Mouse (Mus musculus): ENCODE measurements around the gene Spsb3. TPM values are rescaled to one million over a fixed set of nuclear protein-coding genes. Genes with fewer than 3 reads are reported as not detected.
A peak's percentile ranks its signal among the peaks of the same experiment; 100 is the strongest.

Spsb3 gene
- polyA plus RNA-seq, 1 experiment from 2014 or later: 45.2 TPM

GRCm38 (mm10) chr17:24932431-24932830 is 46.0 kb downstream of the Spsb3 start:
- ATAC-seq (ENCODE audit: insufficient read depth): no peak
- Histone ChIP-seq H3K4me2 (no peak overlapping the region), H3K4me1 (replicated peaks) (peaks cover 43% of the 10 kb centered on the region)

DNA sequence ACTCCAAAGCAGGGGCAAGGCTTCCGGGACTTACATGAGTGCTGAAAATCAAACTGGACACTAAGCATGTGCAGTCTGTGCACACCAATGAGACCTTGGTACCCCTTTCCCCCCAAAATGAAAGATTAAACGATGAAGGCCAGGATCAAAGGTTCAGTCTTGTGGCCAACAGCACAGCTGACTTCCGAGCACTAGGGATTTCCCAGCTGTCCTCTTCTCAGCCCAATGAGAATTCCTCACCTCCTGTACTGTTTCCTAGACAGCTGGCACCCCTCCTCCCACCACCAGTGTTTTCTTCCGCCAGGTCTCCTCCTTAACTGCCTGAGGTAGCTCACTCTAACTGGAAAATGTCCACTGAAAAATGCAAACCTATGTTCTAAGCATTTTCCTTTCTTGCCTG is 46.7 kb downstream of the Spsb3 start:
- Histone ChIP-seq H3K9me3 (replicated peaks) (no peaks in the 10 kb centered on the region), H3K9ac (no peak overlapping the region), H3K4me2 (no peak overlapping the region; the same call in 1 of the 2 replicates), H3K36me3 (replicated peaks) (peaks cover 27% of the 10 kb centered on the region), H3K4me3 (replicated peaks) (no peak overlapping the region), H3K4me1 (replicated peaks) (peaks cover 46% of the 10 kb centered on the region), H3K27me3 (no peaks in the 10 kb centered on the region), H3K27ac (replicated peaks) (no peak overlapping the region)
- 86% methylated on average over 4 of the region's 4 CpGs for WGBS (ENCODE audit: insufficient replicate concordance)
- ATAC-seq (ENCODE audit: insufficient read depth): no peak

More at GRCm38 (mm10) chr17:24932431-24932830, 46.0 kb downstream of the Spsb3 start:
- H3K9me3 ChIP-seq (replicated peaks): no peaks in the 10 kb centered on the region
- H3K36me3 ChIP-seq (replicated peaks): peaks cover 33% of the 10 kb centered on the region
- WGBS (ENCODE audit: insufficient replicate concordance): 83% methylated on average over 4 of the region's 4 CpGs
- H3K27me3 ChIP-seq: no peaks in the 10 kb centered on the region
- no peak overlapping the region for H3K4me3 ChIP-seq (replicated peaks)
- no peak overlapping the region for H3K9ac ChIP-seq
- H3K27ac ChIP-seq (replicated peaks): no peak overlapping the region

- ATAC-seq (ENCODE audit: insufficient read depth): no peak
- peak overlapping the region; percentile 92 for H3K9ac ChIP-seq
These were observed 48.5 kb downstream of the Spsb3 start for GRCm38 (mm10) chr17:24934926-24935325.

DNA sequence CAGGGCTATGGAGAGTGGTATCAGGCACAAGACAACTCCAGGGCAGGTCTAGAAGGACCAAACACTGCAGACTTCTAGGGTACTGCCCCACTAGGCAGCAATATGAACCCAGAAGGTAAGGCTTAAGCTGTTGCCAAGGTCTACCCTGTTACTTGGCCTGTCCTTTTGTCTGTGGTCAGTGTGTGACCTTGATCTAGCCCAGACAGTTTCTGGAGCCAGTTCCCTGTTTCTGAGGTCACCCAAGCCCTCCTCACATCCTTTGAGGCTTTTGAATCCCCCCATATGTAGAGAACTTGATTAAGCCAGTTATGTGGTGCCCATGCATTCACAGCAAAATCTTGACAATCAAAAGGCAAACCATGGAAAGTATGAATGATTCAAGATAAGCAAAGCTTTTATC is 49.2 kb downstream of the Spsb3 start:
- peaks cover 41% of the 10 kb centered on the region for H3K4me1 ChIP-seq (replicated peaks)
- ATAC-seq (ENCODE audit: insufficient read depth): no peak
- peak overlapping the region; percentile 92 for H3K27ac ChIP-seq (replicated peaks)
- H3K9ac ChIP-seq: peak overlapping the region; percentile 92
- no peaks in the 10 kb centered on the region for H3K9me3 ChIP-seq (replicated peaks)
- peak overlapping the region; percentile 87 for H3K4me2 ChIP-seq
- H3K27me3 ChIP-seq: no peaks in the 10 kb centered on the region
- H3K4me3 ChIP-seq (replicated peaks): peak overlapping the region; percentile 96
- H3K36me3 ChIP-seq (replicated peaks): peaks cover 18% of the 10 kb centered on the region; the same call in 1 of the 2 replicates

More at GRCm38 (mm10) chr17:24934926-24935325, 48.5 kb downstream of the Spsb3 start:
- WGBS (ENCODE audit: insufficient replicate concordance): 67% methylated on average over 4 of the region's 4 CpGs
- H3K9me3 ChIP-seq (replicated peaks): no peaks in the 10 kb centered on the region
- no peaks in the 10 kb centered on the region for H3K27me3 ChIP-seq
- H3K27ac ChIP-seq (replicated peaks): peak overlapping the region; percentile 92; the same call in 1 of the 2 replicates
- H3K4me1 ChIP-seq (replicated peaks): peaks cover 41% of the 10 kb centered on the region
- peak overlapping the region; percentile 96 for H3K4me3 ChIP-seq (replicated peaks)
- H3K4me2 ChIP-seq: peak overlapping the region; percentile 87
- H3K36me3 ChIP-seq (replicated peaks): peaks cover 18% of the 10 kb centered on the region

GRCm38 (mm10) chr17:24936259-24937237 is 50.1 kb downstream of the Spsb3 start, which contains the start of gene Mapk8ip3:
Mapk8ip3 (minus strand) TSS chr17:24936977.
- peak within 1 kb of the TSS; percentile 92 for H3K27ac ChIP-seq (replicated peaks)
- H3K9me3 ChIP-seq (replicated peaks): no peaks in the 10 kb centered on the region
- H3K9ac ChIP-seq: peak within 1 kb of the TSS; percentile 92
- H3K4me2 ChIP-seq: peak within 1 kb of the TSS; percentile 87
- H3K36me3 ChIP-seq (replicated peaks): peaks cover 13% of the 10 kb centered on the region; the same call in 1 of the 2 replicates
- H3K4me3 ChIP-seq (replicated peaks): peak within 1 kb of the TSS; percentile 96
- under 1% methylated on average over 78 of the region's 78 CpGs for WGBS (ENCODE audit: insufficient replicate concordance)
- H3K27me3 ChIP-seq: no peaks in the 10 kb centered on the region
- peaks cover 41% of the 10 kb centered on the region for H3K4me1 ChIP-seq (replicated peaks)
- ATAC-seq (ENCODE audit: insufficient read depth): peak; percentile 98

DNA sequence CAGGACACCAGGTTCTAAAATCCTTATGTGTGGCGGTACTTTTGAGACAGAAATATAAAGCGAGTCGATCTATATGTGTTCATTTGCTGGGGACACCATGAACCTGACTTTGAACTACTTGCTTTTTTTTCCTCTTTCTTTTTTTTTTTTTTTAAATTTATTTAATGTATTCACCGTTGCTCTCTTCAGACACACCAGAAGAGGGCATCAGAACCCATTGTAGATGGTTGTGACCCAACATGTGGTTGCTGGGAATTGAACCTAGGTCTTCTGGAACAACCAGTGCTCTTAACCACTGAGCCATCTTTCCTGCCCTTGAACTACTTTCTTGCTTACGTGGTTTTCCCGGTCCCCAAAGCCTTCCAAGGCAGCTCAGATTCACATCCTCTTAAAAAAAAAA is 50.8 kb downstream of the Spsb3 start:
- no peak for ATAC-seq (ENCODE audit: insufficient read depth)
- no peaks in the 10 kb centered on the region for H3K27me3 ChIP-seq
- WGBS (ENCODE audit: insufficient replicate concordance): 45% methylated on average over 6 of the region's 6 CpGs
- H3K4me2 ChIP-seq: peak overlapping the region; percentile 87
- H3K9me3 ChIP-seq (replicated peaks): no peaks in the 10 kb centered on the region
- H3K4me3 ChIP-seq (replicated peaks): peak overlapping the region; percentile 96
- H3K36me3 ChIP-seq (replicated peaks): peaks cover 9% of the 10 kb centered on the region; the same call in 1 of the 2 replicates
- H3K9ac ChIP-seq: peak overlapping the region; percentile 92
- peak overlapping the region; percentile 92 for H3K27ac ChIP-seq (replicated peaks)
- H3K4me1 ChIP-seq (replicated peaks): peaks cover 41% of the 10 kb centered on the region

Other genes with a start within 250 kb of the Spsb3 start
- 10.8 and 13.8 TPM in 2 replicates for gene Slc9a3r2, start 236.3 kb upstream of the Spsb3 start, polyA plus RNA-seq (2015; fragmentation: Nextera tagmentation; extraction: Ambion mirVana)
- gene Npw, start 228.2 kb upstream of the Spsb3 start, polyA plus RNA-seq (2015; fragmentation: Nextera tagmentation; extraction: Ambion mirVana): 0.30 TPM in 1 of 2 replicates, not detected in the other
- 9.9 and 12.5 TPM in 2 replicates for gene Zfp598, start 217.0 kb upstream of the Spsb3 start, polyA plus RNA-seq (2015; fragmentation: Nextera tagmentation; extraction: Ambion mirVana)
- 0.07 and 0.16 TPM in 2 replicates for gene Syngr3, start 196.7 kb upstream of the Spsb3 start, polyA plus RNA-seq (2015; fragmentation: Nextera tagmentation; extraction: Ambion mirVana)
- 22.8 and 25.2 TPM in 2 replicates for gene Gfer, start 190.5 kb upstream of the Spsb3 start, polyA plus RNA-seq (2015; fragmentation: Nextera tagmentation; extraction: Ambion mirVana)
- gene Noxo1, start 190.4 kb upstream of the Spsb3 start, polyA plus RNA-seq (2015; fragmentation: Nextera tagmentation; extraction: Ambion mirVana): 0.14 and 0.16 TPM in 2 replicates
- gene Tbl3, start 179.0 kb upstream of the Spsb3 start, polyA plus RNA-seq (2015; fragmentation: Nextera tagmentation; extraction: Ambion mirVana): 35.0 and 40.6 TPM in 2 replicates
- gene Rnf151, start 168.6 kb upstream of the Spsb3 start, polyA plus RNA-seq (2015; fragmentation: Nextera tagmentation; extraction: Ambion mirVana): not detected in 2 replicates
- gene Rps2, start 168.5 kb upstream of the Spsb3 start, polyA plus RNA-seq (2015; fragmentation: Nextera tagmentation; extraction: Ambion mirVana): 1,043 and 1,068 TPM in 2 replicates
- 160 and 162 TPM in 2 replicates for gene Ndufb10, start 162.2 kb upstream of the Spsb3 start, polyA plus RNA-seq (2015; fragmentation: Nextera tagmentation; extraction: Ambion mirVana)
- 0.09 and 0.15 TPM in 2 replicates for gene Rpl3l, start 158.8 kb upstream of the Spsb3 start, polyA plus RNA-seq (2015; fragmentation: Nextera tagmentation; extraction: Ambion mirVana)
- gene Msrb1, start 150.0 kb upstream of the Spsb3 start, polyA plus RNA-seq (2015; fragmentation: Nextera tagmentation; extraction: Ambion mirVana): 31.1 and 32.9 TPM in 2 replicates
- gene Hs3st6, start 133.7 kb upstream of the Spsb3 start, polyA plus RNA-seq (2015; fragmentation: Nextera tagmentation; extraction: Ambion mirVana): 0.07 TPM in 1 of 2 replicates, not detected in the other
- gene Meiob, start 82.4 kb upstream of the Spsb3 start, polyA plus RNA-seq (2015; fragmentation: Nextera tagmentation; extraction: Ambion mirVana): 0.35 and 0.54 TPM in 2 replicates
- 117 and 135 TPM in 2 replicates for gene Hagh, start 46.5 kb upstream of the Spsb3 start, polyA plus RNA-seq (2015; fragmentation: Nextera tagmentation; extraction: Ambion mirVana)
- gene Fahd1, start 36.3 kb upstream of the Spsb3 start, polyA plus RNA-seq (2015; fragmentation: Nextera tagmentation; extraction: Ambion mirVana): 41.1 and 44.2 TPM in 2 replicates
- gene Igfals, start 20.6 kb upstream of the Spsb3 start, polyA plus RNA-seq (2015; fragmentation: Nextera tagmentation; extraction: Ambion mirVana): 9.6 and 11.5 TPM in 2 replicates
- 68.1 and 73.5 TPM in 2 replicates for gene Nubp2, start 294 bp upstream of the Spsb3 start, polyA plus RNA-seq (2015; fragmentation: Nextera tagmentation; extraction: Ambion mirVana)
- 11.5 and 13.0 TPM in 2 replicates for gene Eme2, start 8.4 kb downstream of the Spsb3 start, polyA plus RNA-seq (2015; fragmentation: Nextera tagmentation; extraction: Ambion mirVana)
- 52.3 and 52.8 TPM in 2 replicates for gene Mrps34, start 8.5 kb downstream of the Spsb3 start, polyA plus RNA-seq (2015; fragmentation: Nextera tagmentation; extraction: Ambion mirVana)
- gene Nme3, start 9.9 kb downstream of the Spsb3 start, polyA plus RNA-seq (2015; fragmentation: Nextera tagmentation; extraction: Ambion mirVana): 53.4 and 60.1 TPM in 2 replicates
- 8.3 and 10.0 TPM in 2 replicates for gene Mapk8ip3, start 50.3 kb downstream of the Spsb3 start, polyA plus RNA-seq (2015; fragmentation: Nextera tagmentation; extraction: Ambion mirVana)
- 60.0 and 62.4 TPM in 2 replicates for gene Jpt2, start 74.0 kb downstream of the Spsb3 start, polyA plus RNA-seq (2015; fragmentation: Nextera tagmentation; extraction: Ambion mirVana)
- gene Cramp1l, start 129.1 kb downstream of the Spsb3 start, polyA plus RNA-seq (2015; fragmentation: Nextera tagmentation; extraction: Ambion mirVana): 2.9 and 4.3 TPM in 2 replicates
- gene Ift140, start 129.4 kb downstream of the Spsb3 start, polyA plus RNA-seq (2015; fragmentation: Nextera tagmentation; extraction: Ambion mirVana): 139 and 156 TPM in 2 replicates
- 5.6 and 6.5 TPM in 2 replicates for gene Tmem204, start 196.9 kb downstream of the Spsb3 start, polyA plus RNA-seq (2015; fragmentation: Nextera tagmentation; extraction: Ambion mirVana)
- gene Telo2, start 229.3 kb downstream of the Spsb3 start, polyA plus RNA-seq (2015; fragmentation: Nextera tagmentation; extraction: Ambion mirVana): 14.3 and 17.4 TPM in 2 replicates
- gene Ptx4, start 234.1 kb downstream of the Spsb3 start, polyA plus RNA-seq (2015; fragmentation: Nextera tagmentation; extraction: Ambion mirVana): 0.06 and 0.10 TPM in 2 replicates
- 10.7 TPM in 2 replicates for gene Clcn7, start 246.7 kb downstream of the Spsb3 start, polyA plus RNA-seq (2015; fragmentation: Nextera tagmentation; extraction: Ambion mirVana)